Mouse (Mus musculus) embryo, embryonic 11 days (tissue): Measurements from ENCODE around the gene Spsb4.

Source experiments
- DNase-seq: peaks from one replicate; pipeline ENCODE4 v3.0.0-alpha.2; 2015

The Spsb4 gene

DNA sequence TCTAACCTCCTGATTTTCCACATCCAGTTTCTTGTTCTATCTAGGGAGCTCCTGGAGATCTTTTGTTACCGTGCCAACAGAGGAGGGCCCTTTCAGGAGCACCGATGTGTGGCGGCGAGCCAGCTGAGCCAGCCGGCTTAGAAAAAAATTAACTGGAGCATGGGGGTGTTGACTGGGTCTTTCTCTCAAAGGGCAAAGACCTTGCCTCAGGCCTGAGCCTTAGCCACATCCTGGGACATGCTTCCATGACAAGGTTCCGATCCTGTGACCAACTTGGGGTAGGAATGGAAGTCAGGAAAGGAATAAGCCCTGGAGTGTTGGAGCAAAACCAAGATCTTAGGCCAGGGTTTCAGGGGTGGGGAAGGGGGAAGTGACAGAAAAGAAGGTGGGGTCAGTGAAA, 2.9 kb downstream of the Spsb4 start:
- peak; percentile 63 for DNase-seq

DNA sequence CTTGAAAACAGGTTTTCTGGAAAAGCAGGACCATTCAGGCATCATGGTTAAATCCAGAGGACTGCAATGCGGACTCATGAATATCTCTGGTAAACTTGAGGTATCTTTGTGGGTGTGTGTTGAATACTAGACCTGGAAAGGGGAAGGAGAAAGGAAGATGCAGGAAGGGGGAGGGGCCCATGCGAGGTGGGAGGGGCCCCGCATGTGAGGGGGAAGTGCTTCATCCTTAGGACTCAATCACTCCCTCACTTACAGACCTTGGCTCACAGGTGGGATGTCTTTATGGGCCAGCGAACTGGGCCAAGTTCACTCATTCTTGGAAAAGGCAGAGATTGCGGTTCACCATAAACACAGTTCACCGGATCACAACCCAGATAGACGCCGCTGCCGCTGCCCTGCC, 4.9 kb downstream of the Spsb4 start:
- DNase-seq: no peak

DNA sequence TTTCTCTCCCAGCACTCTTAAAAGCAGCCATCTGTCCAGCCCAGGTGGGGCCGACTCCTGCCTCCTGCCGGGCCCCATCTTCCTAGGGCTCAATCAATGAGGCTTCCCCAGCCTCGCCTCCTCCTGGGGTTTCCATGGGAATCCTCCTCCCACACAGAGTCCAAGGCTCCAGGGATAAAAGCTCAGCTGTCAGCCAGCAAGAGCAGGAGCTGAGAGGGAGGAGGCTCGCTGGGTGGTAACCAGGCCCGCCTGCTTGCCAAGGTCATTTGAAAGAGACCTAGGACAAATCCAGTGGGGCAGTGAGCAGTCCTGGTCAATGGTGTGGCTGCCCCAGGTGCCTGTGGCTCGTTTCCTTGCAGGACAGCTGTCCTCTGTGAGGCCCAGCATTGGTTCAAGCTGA, 5.5 kb downstream of the Spsb4 start:
- peak; percentile 72 for DNase-seq

- no peak for DNase-seq
Observed at GRCm38 (mm10) chr9:97011454-97012195, 7.0 kb downstream of the Spsb4 start.

GRCm38 (mm10) chr9:97010447-97010846, 8.2 kb downstream of the Spsb4 start:
- DNase-seq: no peak

DNA sequence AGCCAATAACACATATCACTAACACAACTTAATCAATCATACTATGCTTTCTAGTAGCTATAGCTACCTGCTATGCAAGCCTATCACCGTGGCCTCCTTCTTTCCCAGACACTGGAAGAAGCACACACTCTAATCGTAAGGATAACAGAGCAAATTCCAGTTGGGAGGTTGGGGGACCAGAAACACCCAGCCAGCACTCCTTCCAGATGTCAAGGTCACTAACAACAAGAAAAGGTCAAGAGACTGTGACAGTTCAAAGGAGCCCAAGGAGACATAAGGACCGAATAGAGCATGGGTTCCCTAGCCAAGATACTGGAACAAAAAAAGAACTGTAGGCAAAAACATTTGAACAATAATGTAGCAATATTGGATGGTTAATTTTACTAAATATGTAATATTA, 13.9 kb downstream of the Spsb4 start:
- DNase-seq: no peak

DNA sequence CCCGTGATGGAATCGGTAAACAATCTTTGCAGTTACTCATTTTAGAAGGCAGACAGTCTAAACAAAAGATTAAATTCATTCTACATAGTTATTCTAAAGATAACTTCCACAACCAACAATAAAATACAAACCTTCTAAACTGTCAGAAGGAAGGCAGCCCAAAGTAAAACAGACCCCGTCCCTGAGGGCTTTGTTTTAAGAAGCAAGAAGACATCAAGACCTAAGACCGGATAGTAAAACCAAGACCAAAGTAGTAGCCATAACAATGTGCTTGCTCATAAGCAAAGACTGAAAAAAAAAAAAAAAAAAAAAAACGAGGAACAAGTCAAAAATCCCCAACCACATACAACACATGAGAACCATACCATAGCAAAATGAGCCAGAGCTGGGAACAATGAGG, 15.5 kb downstream of the Spsb4 start:
- DNase-seq: no peak

GRCm38 (mm10) chr9:97002654-97003053, 16.0 kb downstream of the Spsb4 start:
- no peak for DNase-seq

DNA sequence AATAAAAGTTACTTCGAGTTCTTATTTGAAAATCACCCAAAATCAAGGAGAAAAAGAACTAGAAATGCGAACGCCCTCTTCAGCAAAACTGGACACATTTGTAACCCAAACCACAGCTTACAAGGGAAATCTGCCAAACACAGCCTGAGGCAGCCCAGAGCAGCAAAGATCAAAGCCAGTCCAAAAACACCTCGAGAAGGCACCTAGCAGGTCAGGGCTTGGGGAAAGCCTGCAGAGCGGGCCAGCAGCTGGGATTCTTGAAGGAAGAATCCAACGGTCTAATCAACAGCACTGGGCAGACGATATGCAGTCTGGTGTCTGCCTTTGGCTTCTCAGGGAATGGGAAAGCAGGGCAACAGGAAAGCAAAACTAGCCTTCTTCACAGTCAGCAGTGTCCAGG, 16.6 kb downstream of the Spsb4 start:
- no peak for DNase-seq

DNA sequence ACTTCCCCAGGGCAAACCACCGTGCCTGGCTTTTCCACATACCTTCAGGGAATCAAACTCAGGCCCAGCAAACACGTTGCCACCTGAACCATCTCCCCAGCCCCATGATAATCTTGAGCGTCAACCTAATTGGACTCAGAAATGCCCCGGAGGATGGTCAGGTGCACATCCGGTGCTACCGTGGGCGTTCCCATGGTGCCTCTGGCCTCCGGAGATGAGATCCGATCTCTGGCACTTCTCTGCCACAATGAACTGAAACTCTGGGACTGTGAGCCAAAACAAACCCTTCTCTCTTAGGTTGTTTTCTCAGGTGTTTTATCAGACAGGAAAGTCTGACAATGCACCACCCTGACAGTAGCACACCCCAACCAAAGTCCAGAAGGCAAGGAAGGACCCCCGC, 17.2 kb downstream of the Spsb4 start:
- no peak for DNase-seq

DNA sequence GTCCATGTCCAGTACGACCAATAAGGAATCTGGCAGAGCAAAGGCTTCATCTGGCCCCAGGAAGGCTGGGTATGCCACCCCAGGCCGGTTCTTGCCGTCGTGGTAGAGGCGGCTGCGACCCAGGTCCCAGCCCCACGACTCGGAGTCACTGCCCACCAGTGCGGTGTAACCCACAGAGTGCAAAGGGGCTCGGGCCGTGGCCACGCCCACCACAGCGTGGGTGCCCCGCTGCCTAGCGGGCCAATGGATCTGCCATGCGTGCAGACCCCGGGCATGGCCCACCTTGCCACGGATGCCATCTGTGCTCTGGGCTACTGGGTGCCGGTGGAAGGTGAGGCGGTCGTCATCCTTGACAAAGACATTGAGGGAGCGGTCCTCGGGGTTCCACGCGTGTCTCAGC, 22.9 kb downstream of the Spsb4 start:
- DNase-seq: no peak

DNA sequence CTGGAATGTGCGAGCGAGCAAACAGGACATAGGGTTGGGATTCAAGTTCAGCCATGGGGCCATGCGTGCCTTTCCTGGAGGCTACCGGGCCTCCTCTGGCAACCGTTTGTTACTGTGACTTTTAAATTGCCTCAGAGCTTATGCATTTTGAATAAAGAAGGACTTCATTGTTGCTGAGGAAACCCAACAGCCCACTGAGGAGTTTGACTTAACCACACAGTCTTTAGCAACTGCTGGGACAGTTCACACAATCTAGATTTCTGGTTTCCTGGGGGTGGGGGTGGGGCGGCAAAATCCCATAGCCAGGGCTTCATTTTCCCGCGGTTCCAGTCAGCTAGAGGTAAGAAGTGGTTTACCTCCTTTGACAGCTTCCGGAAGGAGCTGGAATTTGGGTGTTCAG, 23.9 kb downstream of the Spsb4 start:
- no peak for DNase-seq

- no peak for DNase-seq
Observed at GRCm38 (mm10) chr9:96991118-96991517, 27.5 kb downstream of the Spsb4 start.

GRCm38 (mm10) chr9:96989389-96989990, 29.2 kb downstream of the Spsb4 start:
- peak; percentile 90 for DNase-seq

GRCm38 (mm10) chr9:96986797-96987473, 31.7 kb downstream of the Spsb4 start:
- peak; percentile 62 for DNase-seq

GRCm38 (mm10) chr9:96984034-96984433, 34.6 kb downstream of the Spsb4 start:
- no peak for DNase-seq

GRCm38 (mm10) chr9:96982940-96983339, 35.7 kb downstream of the Spsb4 start:
- DNase-seq: no peak

DNA sequence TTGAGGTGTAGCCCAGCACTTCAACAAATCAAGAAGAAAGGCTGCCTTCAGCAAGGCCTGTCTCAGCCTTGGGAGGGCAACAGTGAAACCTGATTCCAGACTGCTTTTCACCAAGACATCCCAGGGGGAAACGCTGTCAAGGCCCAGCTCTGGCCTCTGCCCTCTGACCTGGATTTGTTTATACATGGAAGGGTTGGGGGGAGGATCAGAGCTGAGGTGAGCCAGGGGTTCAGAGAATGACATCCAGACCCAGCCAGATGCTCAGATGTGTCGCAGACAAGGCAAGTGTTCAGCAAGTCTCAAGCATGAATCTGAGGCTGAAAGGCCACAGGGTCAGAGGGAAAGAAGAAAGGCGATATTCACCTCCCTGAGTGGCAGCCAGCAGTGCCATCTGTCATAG, 36.3 kb downstream of the Spsb4 start:
- peak; percentile 92 for DNase-seq

DNA sequence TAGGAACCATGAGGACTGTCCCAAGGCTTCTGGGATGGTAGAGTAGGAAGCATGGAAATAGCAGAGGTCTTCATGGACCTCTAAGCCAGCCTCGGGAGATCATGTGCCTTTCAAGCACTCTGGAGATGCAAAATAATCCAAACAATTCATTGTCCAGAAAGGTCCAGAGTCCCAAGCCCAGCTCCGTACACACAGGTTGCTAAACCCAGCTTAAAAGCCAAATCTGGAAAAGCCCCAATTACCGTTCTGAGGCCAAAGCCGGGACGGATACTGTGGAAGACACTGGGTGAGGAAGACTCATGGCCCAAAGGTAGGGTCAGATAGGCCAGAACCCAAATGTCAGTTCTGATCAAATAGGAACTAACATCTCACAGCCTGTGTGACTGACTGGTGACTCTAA, 36.8 kb downstream of the Spsb4 start:
- DNase-seq: no peak

- no peak for DNase-seq
Observed at GRCm38 (mm10) chr9:96981121-96981520, 37.5 kb downstream of the Spsb4 start.

GRCm38 (mm10) chr9:96980037-96980997, 38.3 kb downstream of the Spsb4 start:
- peak; percentile 93 for DNase-seq

- DNase-seq: peak; percentile 66
Observed at GRCm38 (mm10) chr9:96979417-96980030, 39.1 kb downstream of the Spsb4 start.
